Mouse (Mus musculus) neural tube, embryonic 12.5 days (tissue): Measurements from ENCODE around the gene Xpnpep1. TPM values are rescaled to one million over a fixed set of nuclear protein-coding genes. Genes with fewer than 3 reads are reported as not detected.

Experiments
- ATAC-seq: fragments of 200-750 bp; cut with Nextera tagmentation; 2 replicates; pipeline ENCODE4 v1.8.0; 2017; ENCODE audit warnings: low read depth, mild to moderate bottlenecking, moderate TSS enrichment, moderate library complexity; ENCODE audit not compliant: low FRiP score
- H3K27ac ChIP-seq: fragments of 300-500 bp; sonication (generic); 2 replicates; pipeline ENCODE4 v1.5.1; 2016
- H3K27me3 ChIP-seq: fragments of 300-500 bp; sonication (generic); replicated peaks from 2 replicates; pipeline ENCODE4 v1.6.1; 2016; ENCODE audit warnings: mild to moderate bottlenecking
- H3K36me3 ChIP-seq: fragments of 300-500 bp; sonication (generic); 2 replicates; pipeline ENCODE4 v1.6.1; 2016; ENCODE audit warnings: mild to moderate bottlenecking
- H3K4me1 ChIP-seq: fragments of 300-500 bp; sonication (generic); 2 replicates; pipeline ENCODE4 v1.6.1; 2016
- H3K4me2 ChIP-seq: fragments of 300-500 bp; sonication (generic); replicated peaks from 2 replicates; pipeline ENCODE4 v1.6.1; 2016; ENCODE audit warnings: mild to moderate bottlenecking
- H3K4me3 ChIP-seq: fragments of 300-500 bp; sonication (generic); 2 replicates; pipeline ENCODE4 v1.5.1; 2016
- H3K9ac ChIP-seq: fragments of 300-500 bp; sonication (generic); 2 replicates; pipeline ENCODE4 v1.6.1; 2016; ENCODE audit warnings: mild to moderate bottlenecking
- H3K9me3 ChIP-seq: fragments of 300-500 bp; sonication (generic); 2 replicates; pipeline ENCODE4 v1.6.1; 2016; ENCODE audit warnings: mild to moderate bottlenecking
- WGBS: fragments of 180-500 bp; shearing (Covaris S2); methylation state at CpG from one replicate; pipeline ENCODE4 v1.1.7; 2016; 5-methylcytosine and 5-hydroxymethylcytosine counted together
- polyA plus RNA-seq: library from polyadenylated mRNA; unstranded; fragments of >200 nt; fragmentation: Nextera tagmentation; extraction: Ambion mirVana; gene quantifications from 2 replicates; pipeline ENCODE4 v1.2.1, GENCODE M21; 2016

The Xpnpep1 gene
- polyA plus RNA-seq, 1 experiment from 2014 or later = 153 TPM

GRCm38 (mm10) chr19:53076238-53076981 is 36.4 kb upstream of the Xpnpep1 start:
- H3K4me2 ChIP-seq = no peak overlapping the region
- 0 out of 2 replicates have a peak, but pooled peaks cover 3% of the 10 kb centered on the region for H3K4me1 ChIP-seq
- ATAC-seq = no peak
- 85% methylated on average over 18 of the region's 18 CpGs for whole genome bisulfite sequencing
- no peaks in the 10 kb centered on the region for H3K36me3 ChIP-seq
- no peak overlapping the region for H3K27ac ChIP-seq
- no peaks in the 10 kb centered on the region for H3K27me3 ChIP-seq
- no peak overlapping the region for H3K9ac ChIP-seq
- H3K9me3 ChIP-seq = no peaks in the 10 kb centered on the region
- no peak overlapping the region for H3K4me3 ChIP-seq

- Histone ChIP-seq H3K4me3 (no peak overlapping the region), H3K9ac (no peak overlapping the region), H3K9me3 (no peaks in the 10 kb centered on the region), H3K27ac (no peak overlapping the region), H3K27me3 (no peaks in the 10 kb centered on the region), H3K4me1 (no peaks in the 10 kb centered on the region), H3K4me2 (no peak overlapping the region), H3K36me3 (no peaks in the 10 kb centered on the region)
- no peak for ATAC-seq
- WGBS = 91% methylated on average over 11 of the region's 11 CpGs
Observed at GRCm38 (mm10) chr19:53075896-53076237, 35.9 kb upstream of the Xpnpep1 start.

GRCm38 (mm10) chr19:53074899-53075722 is 35.1 kb upstream of the Xpnpep1 start:
- Histone ChIP-seq H3K27me3 (no peaks in the 10 kb centered on the region), H3K36me3 (no peaks in the 10 kb centered on the region), H3K27ac (no peak overlapping the region), H3K9me3 (no peaks in the 10 kb centered on the region), H3K4me3 (no peak overlapping the region), H3K4me2 (no peak overlapping the region), H3K9ac (no peak overlapping the region), H3K4me1 (no peaks in the 10 kb centered on the region)
- ATAC-seq = no peak
- WGBS = 94% methylated on average over 13 of the region's 13 CpGs

- Histone ChIP-seq H3K27me3 (no peaks in the 10 kb centered on the region), H3K27ac (no peak overlapping the region), H3K9ac (no peak overlapping the region), H3K4me1 (no peaks in the 10 kb centered on the region), H3K4me3 (no peak overlapping the region), H3K9me3 (no peaks in the 10 kb centered on the region), H3K4me2 (no peak overlapping the region), H3K36me3 (no peaks in the 10 kb centered on the region)
- WGBS = 97% methylated on average over 4 of the region's 4 CpGs
- no peak for ATAC-seq
Observed at GRCm38 (mm10) chr19:53073521-53073920, 33.5 kb upstream of the Xpnpep1 start.

- ATAC-seq = no peak
- WGBS = 74% methylated on average over 5 of the region's 5 CpGs
- Histone ChIP-seq H3K9me3 (no peaks in the 10 kb centered on the region), H3K4me2 (no peak overlapping the region), H3K36me3 (no peaks in the 10 kb centered on the region), H3K9ac (no peak overlapping the region), H3K27me3 (no peaks in the 10 kb centered on the region), H3K4me3 (no peak overlapping the region), H3K27ac (no peak overlapping the region), H3K4me1 (no peaks in the 10 kb centered on the region)
Observed at GRCm38 (mm10) chr19:53072406-53072805, 32.4 kb upstream of the Xpnpep1 start.

DNA sequence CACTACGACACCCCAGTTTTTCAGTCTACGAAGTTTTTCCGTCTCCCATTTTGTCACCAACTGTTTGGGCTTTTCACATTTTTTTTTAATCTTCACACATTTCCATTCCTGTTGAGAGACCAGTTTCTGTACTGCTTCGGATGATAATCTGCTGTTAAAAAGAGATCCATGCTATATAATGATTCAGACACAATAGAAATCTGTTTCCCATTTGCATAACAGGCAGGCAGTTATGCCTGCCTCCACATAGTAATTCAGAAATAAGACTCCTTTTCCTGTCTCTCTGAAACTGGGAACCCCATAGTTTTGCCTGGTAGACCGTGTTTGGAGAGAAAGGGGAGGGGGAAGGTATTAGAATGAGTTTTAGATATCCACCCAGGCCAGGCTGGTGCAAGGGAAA is 31.6 kb upstream of the Xpnpep1 start:
- no peaks in the 10 kb centered on the region for H3K36me3 ChIP-seq
- ATAC-seq = no peak
- 79% methylated on average over 5 of the region's 5 CpGs for WGBS
- no peaks in the 10 kb centered on the region for H3K4me1 ChIP-seq
- H3K4me3 ChIP-seq = no peak overlapping the region
- no peaks in the 10 kb centered on the region for H3K9me3 ChIP-seq
- no peak overlapping the region for H3K27ac ChIP-seq
- no peak overlapping the region for H3K4me2 ChIP-seq
- no peaks in the 10 kb centered on the region for H3K27me3 ChIP-seq
- H3K9ac ChIP-seq = no peak overlapping the region

GRCm38 (mm10) chr19:53070870-53071269 is 30.9 kb upstream of the Xpnpep1 start:
- Histone ChIP-seq H3K9ac (no peak overlapping the region), H3K4me1 (no peaks in the 10 kb centered on the region), H3K4me2 (no peak overlapping the region), H3K9me3 (no peaks in the 10 kb centered on the region), H3K27me3 (no peaks in the 10 kb centered on the region), H3K4me3 (no peak overlapping the region), H3K36me3 (no peaks in the 10 kb centered on the region), H3K27ac (no peak overlapping the region)
- WGBS = 74% methylated on average over 4 of the region's 4 CpGs
- no peak for ATAC-seq

DNA sequence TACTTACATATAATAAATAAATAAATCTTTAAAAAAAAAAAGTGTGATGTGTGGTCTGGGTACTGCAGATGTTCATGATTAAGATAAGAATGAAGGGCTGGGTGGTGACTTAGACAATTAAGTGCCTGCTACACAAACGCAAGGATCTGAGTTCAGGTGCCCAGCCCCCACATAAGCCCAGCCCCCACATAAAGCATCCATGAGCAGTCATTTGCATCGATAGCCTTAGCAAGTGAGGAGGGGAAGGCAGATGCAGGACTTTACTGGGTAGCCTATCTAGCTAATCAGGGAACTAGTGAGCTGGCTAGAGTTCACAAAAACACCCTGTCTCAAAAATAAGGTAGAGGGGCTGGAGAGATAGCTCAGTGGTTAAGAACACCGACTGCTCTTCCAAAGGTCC is 29.4 kb upstream of the Xpnpep1 start:
- no peaks in the 10 kb centered on the region for H3K4me1 ChIP-seq
- WGBS = 85% methylated on average over 3 of the region's 3 CpGs
- no peak overlapping the region for H3K4me2 ChIP-seq

GRCm38 (mm10) chr19:53066934-53067333 is 26.9 kb upstream of the Xpnpep1 start:
- H3K27ac ChIP-seq = no peak overlapping the region
- H3K4me1 ChIP-seq = no peaks in the 10 kb centered on the region
- H3K4me2 ChIP-seq = no peak overlapping the region
- no peaks in the 10 kb centered on the region for H3K27me3 ChIP-seq
- H3K4me3 ChIP-seq = no peak overlapping the region
- H3K9ac ChIP-seq = no peak overlapping the region
- no peaks in the 10 kb centered on the region for H3K36me3 ChIP-seq
- WGBS = 58% methylated on average over 10 of the region's 10 CpGs
- no peak for ATAC-seq
- no peaks in the 10 kb centered on the region for H3K9me3 ChIP-seq

More for the DNA sequence above, 29.4 kb upstream of the Xpnpep1 start:
- no peak for ATAC-seq
- Histone ChIP-seq H3K4me3 (no peak overlapping the region), H3K27me3 (no peaks in the 10 kb centered on the region), H3K27ac (no peak overlapping the region), H3K9ac (no peak overlapping the region), H3K36me3 (no peaks in the 10 kb centered on the region), H3K9me3 (no peaks in the 10 kb centered on the region)

DNA sequence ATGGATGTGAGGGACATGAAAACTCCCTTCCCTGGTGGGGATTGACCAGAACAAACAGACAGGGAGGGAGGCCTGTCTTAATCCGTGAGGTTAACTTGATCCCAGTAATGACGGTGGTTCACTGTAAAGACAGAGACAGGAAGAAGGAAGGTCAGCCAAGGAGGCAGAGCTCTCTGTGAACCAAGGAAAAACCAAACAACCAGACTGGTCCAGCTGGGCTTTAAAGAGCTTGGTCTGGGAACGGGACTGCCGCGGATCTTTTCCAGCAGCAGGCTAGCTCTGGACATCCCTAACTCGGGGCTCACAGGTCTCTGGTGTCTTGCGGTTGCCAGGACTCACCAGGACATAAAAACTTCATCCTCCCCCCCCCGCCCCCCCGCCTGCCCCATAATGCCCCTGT is 26.5 kb upstream of the Xpnpep1 start:
- no peak overlapping the region for H3K4me2 ChIP-seq
- no peak overlapping the region for H3K4me3 ChIP-seq
- H3K36me3 ChIP-seq = no peaks in the 10 kb centered on the region
- no peaks in the 10 kb centered on the region for H3K4me1 ChIP-seq
- no peaks in the 10 kb centered on the region for H3K27me3 ChIP-seq
- no peak for ATAC-seq
- no peak overlapping the region for H3K27ac ChIP-seq
- H3K9me3 ChIP-seq = no peaks in the 10 kb centered on the region
- 54% methylated on average over 8 of the region's 9 CpGs for WGBS
- H3K9ac ChIP-seq = no peak overlapping the region

DNA sequence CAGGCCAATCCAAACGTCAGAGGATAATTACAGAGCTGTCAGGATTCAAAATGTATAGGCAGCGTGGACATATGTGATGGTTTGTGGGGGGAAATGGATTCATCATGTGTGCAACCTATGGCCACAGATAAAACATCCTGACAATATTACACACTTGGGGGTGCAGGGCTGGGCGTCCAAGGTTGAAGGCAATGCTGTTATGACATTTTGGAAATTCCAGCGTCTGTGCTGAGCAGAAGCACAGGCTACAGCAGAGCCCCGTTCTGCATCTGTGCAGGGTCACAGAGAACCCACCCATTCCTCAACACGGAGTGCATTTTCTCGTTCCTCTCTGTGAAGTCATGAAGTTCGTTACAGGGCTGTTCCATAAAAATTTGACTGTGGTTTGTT is 25.0 kb upstream of the Xpnpep1 start:
- Histone ChIP-seq H3K9ac (no peak overlapping the region), H3K9me3 (no peaks in the 10 kb centered on the region), H3K4me3 (no peak overlapping the region), H3K27me3 (no peaks in the 10 kb centered on the region), H3K4me2 (no peak overlapping the region), H3K27ac (no peak overlapping the region), H3K4me1 (no peaks in the 10 kb centered on the region), H3K36me3 (no peaks in the 10 kb centered on the region)
- ATAC-seq = no peak
- 65% methylated on average over 8 of the region's 8 CpGs for WGBS

GRCm38 (mm10) chr19:53064292-53064971 is 24.4 kb upstream of the Xpnpep1 start:
- Histone ChIP-seq H3K9me3 (no peaks in the 10 kb centered on the region), H3K4me1 (no peaks in the 10 kb centered on the region), H3K4me2 (no peak overlapping the region), H3K4me3 (no peak overlapping the region), H3K27me3 (no peaks in the 10 kb centered on the region), H3K27ac (no peak overlapping the region), H3K9ac (no peak overlapping the region), H3K36me3 (no peaks in the 10 kb centered on the region)
- WGBS = 70% methylated on average over 12 of the region's 12 CpGs
- ATAC-seq = no peak
